Mouse (Mus musculus): ENCODE data around the gene Nav2.
A peak's percentile ranks its signal among the peaks of the same experiment; 100 is the strongest.

Gene Nav2

DNA sequence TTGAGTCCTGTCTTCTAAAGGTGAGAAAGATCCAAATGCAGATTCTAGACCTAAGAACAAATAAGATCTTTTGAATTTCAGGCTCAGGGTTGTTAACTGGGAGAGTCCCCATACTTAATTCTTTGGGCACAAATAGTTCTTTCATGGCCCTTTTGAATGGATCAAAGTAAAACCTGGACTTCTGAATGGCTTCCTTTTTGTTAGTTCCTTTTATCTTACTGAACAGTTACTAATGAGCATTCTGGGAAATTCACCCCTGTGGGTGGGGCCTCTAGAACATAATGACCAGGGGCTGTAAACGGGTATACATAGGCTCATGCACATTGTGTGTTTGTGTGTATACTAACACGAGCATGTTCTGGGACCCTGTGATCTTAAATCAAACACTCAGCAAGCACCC, 429.2 kb downstream of the Nav2 start:
- DNase-seq, result no peak

DNA sequence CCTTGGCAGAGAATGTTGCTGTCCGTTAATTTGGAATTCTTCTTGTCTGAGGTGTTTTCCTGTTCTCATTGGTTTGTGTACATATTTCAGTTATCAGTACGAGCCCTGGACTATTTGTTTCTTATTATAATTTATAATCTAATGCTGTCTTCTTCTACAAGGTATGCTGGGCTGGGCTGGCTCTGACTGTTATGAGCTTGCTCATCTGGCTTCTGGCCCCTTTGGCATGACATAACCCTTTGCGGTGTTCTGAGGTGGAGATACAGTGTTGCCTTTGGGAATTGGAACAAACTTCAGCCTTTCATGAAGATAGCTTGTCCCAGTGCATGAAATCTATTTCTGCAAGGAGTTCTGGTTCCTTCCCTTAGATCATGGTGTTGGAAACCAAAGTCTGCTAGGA, 431.4 kb downstream of the Nav2 start:
- DNase-seq, result no peak

DNA sequence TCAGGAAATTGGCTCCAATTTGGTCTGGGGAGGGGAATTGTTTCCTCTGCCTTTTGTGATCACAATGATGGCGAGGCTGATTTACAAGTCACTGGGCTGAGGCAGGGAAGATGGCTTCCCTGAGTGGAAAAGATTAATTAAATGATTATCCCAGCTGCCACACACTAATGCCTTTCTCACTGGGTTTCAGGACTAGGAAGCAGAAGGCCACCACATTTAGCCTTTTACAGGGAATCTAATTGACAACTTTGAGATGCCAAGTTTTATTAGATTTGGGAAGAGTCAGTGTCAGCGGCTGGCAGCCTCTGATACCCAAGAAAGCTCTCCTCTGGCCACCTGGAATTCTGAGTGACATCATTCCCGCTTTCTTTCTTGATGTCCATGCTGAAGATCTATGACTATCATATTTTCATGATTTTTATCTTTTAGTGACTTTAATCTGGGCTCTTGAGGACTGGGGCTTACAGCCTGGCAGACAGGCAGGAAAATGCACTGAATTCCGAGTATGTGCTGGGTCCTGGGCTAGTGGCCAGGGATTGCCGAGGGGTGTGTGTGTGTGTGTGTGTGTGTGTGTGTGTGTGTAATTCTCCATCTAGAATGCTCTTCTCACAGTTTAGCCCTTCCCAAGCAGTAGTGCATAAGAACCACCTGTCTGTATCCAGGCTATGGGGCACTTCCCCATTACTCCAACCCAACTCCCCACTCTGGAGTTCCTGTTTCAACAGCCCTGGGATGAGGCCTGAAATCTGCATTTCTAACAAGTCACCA, 432.8 kb downstream of the Nav2 start:
- DNase-seq, result peak in 1 of 2 experiments; percentile 10

DNA sequence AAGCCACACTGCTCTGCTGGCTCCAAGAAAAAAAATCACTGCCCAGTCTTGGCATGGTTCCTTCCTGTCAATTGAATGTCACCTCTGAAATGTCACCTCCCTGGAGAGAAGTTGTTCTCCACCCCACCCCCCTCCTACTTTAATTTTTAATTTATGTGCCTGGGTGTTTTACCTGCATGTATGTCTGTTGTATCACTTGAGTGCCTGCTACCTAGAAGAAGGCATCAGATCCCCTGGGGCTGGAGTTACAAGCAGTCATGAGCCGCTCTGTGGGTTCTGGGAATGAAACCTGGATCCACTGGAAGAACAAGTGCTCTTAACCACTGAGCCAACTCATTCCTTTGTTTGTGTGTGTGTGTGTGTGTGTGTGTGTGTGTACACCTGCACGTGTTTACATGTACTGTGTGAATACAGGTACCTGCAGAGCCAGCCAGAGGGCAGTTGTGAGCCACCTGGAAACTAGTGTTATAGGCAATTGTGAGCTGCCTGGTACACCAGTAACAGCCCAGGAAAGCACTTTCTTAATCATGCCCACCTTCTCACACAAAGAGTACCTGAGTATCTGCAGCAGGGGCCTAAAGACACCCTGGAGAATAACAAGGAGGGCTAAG, 433.5 kb downstream of the Nav2 start:
- peak in 1 of 2 experiments; percentile 9 for DNase-seq

DNA sequence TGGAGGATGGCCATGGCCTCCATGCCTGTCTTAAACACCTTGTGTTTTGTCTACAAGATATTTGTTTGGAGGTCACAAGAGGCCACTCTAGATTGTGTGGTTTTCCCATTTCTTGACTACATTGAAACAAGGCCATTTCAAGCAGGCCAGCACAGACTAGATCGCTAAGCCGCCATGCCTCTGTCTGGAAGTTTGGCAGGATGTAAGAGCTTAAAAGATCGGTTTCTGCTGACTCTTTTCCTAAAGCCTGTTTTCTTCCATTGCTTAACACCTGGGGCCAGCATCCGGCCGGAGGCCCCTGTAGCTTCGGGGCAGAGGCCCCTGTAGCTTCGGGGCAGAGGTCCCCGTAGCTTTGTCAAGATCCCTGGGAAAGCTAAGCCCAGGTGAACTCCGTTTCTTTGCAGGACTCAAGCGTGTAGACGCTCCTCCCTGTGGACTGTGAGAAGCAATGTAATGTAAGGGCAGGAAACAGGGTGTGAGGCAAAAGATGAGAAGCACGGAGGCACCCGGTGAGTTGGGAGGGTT, 434.1 kb downstream of the Nav2 start:
- DNase-seq, result no peak

DNA sequence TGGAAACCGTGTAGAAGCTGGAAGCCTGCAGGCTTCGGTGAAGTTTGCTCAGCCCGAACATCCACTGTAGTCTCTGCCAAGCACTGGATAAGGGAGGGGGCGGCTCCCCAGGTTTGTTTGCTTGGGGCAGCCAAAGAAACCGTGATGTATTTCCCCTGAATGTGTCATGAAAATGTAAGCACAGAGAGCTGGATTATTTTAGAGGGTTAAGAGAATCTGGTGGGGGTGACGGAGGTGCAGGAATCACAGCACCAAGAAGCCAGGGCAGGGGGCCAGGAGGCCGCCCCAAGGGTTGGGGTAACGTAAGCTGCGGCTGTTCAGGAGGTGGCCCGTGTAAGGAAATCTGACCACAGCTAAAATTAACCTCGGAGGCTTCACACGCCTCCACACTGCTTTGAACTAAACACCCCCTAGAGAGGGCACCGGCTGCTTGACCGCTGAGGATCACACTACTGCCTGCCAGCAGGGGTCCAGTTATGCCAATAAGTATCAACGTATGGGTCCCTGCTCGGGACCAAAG, 434.6 kb downstream of the Nav2 start:
- DNase-seq, result no peak

DNA sequence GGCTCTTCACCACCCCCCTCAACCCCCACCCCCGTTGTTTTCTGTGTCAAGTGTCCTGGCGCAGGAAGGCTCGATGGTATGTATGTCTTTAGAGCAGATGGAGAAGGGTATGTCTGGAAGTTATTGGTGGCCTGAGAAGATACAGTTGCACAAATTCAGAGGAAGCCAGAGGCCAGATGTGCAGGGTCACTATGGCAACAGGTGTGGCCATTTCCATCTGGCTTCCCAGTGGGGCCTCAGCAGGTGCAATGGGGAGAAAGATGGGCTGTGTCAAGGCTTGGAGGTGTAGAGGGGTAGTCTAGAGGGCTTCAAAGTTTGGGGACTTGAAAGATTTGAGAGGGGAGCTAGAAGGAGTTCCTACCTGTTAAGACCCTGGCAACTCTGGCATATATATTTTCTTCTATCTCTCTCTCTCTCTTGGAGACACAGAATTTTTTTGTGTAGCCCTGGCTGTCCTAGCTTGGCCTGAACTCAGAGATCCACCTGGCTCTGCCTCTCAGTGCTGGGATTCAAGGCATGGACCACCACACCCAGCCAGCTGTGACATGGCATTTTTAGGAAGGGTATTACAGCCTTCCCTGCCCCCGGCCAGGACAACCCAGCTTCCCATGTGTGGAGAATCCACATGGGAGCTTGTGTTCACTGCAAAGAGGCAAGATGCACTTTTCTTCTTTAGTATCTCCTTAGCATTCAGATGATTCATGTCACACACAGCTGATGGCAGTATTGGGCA, 435.4 kb downstream of the Nav2 start:
- no peak for DNase-seq

DNA sequence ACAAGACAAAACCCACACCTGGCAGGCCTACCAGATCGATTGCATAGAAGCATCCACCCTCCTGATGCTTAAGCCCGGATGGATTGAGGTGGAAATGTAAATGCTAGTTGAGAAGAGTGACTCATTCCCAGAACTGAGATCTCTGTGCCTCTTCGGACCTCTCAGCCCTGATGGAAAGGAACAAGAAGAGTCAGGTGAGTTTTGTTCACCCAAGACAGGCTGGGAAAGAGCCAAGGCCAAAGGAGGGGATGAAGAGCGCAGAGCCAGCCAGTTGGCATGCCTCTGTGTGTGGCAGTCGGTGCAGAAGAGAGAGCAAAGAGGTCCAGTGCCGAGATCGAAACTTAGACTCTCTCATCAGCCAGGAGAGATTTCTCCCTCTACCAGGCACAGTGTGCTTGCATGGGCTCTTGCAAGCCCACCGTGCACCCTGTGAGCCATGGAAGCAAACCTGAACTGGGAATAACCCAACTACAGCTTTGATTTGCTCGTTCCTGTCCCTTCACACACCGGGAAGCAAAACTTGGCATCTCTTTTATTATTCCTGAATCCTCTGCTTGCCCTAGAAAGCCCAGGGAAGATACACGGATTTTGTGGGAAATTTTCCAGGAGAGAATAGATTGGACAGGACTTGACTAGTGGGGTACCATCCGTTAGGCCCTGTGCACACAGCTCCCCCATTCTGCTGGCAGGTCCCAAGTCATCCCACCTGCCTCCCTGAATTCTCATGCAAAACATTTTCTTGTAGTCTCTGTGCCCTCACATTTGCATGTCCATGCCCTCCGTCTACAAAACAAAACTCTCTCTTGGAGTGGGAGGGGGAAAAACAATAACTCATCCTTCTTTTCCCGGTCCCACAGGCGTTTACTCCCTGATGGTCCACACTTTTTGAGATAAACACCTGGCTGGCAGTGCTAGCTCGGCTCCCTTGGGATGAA, 439.1 kb downstream of the Nav2 start:
- no peak for DNase-seq

DNA sequence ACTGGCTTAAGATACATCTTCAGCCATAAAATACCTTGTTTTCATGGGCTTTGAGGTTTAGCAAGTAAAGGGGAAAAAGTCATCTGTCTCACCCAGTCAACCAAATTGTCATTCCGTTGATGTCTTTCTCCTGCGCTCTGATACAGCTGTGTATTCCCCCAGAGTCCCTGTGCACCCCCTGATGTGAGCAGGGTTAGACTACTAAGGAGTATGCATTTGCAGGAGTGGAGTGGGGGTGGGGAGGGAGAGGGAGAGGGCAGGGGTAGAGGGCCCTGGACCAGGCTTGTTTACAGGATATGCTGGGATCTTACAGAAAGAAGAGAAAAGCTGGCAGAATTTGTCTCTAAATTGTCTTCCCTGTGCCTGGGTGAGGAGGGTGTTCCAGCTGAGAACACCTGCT, 440.1 kb downstream of the Nav2 start:
- DNase-seq, result no peak

DNA sequence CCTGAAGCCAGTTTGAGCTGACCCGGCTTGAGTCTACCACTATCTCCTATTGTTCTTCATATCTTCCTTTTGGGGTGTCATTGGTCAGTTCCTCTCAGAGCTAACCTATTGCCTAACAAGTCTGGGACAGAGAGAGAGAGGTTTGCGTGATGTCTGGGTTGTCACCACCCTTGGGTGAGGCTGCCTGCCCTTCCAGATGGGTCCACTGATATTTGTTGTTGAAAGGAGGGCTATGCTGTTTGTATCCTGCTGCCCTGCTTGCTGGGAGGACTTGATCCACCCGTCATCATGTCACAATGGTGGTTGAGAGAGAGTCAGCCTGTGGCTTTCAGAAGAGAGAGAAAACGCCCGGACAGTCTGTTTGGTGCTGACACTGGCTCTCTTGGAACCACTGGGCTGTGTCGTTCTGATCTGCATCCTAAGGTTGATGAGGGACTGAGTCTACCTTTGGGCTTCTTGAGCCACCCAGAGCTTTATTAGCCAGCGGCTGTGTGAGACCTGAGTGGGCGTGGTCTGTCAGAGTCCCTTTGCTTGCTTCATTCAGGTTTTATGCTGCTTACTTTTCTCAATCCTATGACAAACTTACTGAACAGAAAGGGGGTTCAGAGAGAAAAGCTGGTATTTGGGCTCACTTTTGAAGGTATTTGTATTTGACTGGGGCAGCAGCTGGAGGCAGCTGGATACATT, 441.9 kb downstream of the Nav2 start:
- DNase-seq, result no peak

DNA sequence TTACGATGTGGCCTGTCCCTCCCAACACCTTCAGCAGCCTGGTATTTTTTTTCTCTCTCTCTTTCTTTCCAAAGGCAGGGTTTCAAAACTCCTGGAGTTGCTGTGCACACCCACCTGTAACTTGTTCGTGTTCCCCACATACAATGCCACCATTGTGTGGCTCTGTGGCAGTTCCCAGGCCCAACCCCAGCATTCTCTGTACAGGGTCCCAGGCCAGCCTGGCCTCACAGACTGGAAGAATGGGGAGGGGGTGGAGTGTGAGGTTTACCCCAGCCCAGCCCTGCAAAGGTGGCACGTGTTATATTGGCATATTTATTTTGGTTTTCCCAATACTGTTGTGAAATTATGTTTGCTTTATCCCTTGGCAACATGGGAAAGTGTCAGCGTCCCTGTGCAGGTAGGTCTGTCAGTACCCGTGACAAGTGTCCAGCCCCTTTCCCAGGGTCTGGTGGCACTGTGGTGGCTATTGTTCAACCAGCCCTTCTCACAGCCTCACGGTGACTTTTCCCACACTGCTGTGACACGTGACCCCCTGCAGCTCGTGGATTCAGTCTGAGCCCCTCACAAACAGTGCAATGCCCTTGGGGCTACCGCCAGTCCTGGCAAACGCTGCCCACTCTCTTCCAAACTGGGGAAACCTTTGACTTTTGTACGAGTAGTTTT, 443.2 kb downstream of the Nav2 start:
- no peak for DNase-seq

DNA sequence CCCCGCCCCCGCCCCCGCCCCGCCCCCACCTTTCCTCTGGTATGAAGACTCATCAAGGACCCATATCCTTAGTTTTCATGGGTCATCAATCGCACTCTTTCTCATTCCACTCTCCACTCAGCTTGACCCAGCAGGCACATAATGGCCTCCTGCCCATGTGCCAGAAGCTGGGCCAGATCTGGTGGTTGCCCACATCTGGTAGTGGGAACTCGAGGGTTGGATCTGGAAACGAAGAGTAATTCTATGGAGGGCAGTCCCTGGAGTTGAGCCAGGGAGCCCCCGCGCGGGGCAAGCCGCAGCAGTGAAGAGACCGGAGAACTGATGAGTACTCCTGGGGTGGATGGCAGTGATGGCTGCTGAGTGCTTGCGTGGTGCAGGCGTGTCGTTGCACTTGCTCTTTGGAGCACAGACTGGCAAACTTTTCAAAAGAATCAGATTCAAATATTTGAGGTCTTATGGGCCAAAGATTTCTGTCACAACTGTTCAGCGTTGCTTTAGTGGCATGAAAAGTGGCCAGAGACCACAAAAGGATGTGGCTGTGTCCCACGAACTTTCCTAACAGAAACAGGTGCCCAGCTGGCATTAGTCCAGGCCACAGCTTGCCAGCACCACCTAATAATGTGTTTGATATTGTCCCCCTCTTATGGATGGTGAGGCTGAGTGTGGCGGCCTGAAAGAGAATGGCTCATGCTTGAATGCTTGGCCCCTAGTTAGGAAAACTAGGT, 449.1 kb downstream of the Nav2 start:
- DNase-seq, result no peak

DNA sequence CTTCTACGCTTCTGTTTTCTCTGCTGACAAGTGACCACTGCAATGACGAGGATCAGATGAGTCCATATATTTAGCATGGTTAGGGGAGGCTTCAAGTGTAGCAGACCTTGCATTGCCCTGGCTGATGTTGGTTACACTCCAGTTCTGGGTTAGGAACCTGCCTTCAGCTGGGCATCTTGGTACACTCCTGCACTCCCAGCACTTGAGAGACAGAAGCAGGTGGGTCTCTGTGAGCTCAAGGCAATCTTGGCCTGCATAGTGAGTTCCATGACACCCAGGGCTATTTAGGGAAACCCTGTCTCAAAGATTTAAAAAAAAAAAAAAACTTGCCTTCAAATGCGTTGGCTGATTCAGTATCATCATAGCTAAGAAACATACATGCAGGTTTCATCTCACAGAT, 450.6 kb downstream of the Nav2 start:
- DNase-seq, result no peak

DNA sequence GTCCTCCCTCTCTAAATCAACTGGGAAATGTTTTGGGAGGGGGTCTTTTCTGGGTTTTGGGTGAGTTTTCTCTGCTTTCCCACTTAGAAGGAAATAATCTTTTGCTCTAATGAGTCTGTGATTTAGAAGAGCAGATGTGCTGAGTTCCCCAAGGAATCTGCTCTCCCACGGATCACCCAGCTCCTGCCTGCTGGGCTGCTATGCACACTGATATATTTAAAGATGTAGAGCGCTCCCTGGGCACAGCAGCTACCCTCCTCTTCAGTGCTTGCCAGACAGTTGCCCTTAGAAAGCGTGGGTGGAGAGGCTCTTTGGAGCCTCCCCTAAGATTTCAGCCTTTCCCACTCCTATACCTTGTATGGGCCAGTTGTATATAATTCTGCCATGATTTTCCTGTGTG, 452.1 kb downstream of the Nav2 start:
- DNase-seq, result no peak

DNA sequence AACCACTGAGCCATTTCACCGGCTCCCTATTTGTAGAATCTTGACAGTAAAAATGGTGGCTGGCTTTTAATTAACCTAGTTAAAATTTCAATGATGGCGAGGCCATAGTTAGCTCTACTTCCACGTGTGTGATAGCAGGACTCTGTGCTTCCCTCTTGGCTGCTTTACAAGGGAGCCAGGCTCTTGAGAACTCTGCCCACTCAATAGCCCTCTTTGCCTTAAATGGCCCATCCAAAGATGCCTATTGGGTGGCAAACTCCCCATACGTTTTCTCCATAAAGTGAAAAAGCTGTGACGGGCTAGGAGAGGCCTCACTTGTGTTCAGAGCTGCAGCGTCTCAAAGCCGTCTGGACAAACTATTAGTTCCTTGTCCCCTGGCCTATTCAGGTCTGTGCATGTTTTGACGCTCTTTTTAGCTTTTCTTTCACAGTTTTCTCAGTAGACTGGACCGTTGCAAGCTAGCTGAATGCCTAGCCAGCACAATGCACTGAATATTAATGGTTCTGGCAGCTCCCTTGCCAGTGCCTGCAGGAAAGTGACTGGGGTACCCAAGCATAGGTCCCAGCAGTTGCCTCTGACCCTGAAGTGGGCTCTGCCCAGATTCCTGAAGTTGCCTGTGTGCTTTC, 453.1 kb downstream of the Nav2 start:
- DNase-seq, result no peak

DNA sequence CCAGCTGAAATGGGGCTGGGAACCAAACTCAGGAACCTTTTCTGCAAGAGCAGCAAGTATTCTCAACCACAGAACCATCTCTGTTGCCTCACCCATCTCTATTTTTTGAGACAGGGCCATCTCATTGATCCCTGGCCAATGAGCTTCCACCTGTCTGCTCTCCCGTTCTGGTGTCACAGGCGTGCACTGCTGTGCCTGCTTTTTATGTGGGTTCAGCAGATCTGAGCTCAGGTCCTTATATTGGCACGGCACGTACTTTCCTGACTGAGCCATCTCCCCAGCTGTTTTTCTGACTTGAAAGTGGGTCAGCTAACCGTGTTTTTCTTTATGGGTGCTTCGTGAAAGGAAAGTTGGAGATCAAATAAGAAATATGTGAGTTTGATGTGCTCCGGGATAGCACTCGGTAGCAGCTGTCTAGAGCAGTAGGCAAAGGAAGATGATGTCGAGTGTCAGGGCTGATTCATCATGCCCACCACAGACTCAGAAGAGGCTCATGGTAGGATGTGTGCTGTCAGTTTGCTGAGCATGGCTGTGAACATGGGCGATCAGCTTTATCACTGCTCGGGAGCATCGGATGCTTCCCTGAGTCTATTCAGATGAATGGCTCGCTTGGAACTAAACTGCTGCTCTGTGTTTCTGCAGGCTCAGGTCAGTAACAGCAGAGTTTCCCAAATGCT, 456.1 kb downstream of the Nav2 start:
- no peak for DNase-seq

DNA sequence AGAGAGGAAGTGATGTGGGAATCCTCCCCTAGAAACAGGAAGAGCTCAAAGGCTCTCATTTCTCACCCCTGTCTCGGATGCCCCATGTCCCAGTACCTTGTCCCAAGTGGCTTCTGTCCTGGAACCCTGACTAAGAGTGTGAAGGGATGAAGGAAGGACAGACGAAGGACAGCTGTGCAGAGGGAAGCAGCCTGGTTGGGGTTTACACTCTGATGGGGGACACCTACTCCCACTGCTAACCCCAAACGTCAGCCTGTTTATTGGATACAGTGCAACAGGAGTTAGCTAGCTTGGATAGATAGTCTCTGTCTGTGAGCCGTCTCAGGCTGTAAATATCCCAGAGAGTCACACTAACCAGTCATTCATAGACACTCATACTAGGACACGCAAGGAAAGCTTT, 460.1 kb downstream of the Nav2 start:
- no peak for DNase-seq

DNA sequence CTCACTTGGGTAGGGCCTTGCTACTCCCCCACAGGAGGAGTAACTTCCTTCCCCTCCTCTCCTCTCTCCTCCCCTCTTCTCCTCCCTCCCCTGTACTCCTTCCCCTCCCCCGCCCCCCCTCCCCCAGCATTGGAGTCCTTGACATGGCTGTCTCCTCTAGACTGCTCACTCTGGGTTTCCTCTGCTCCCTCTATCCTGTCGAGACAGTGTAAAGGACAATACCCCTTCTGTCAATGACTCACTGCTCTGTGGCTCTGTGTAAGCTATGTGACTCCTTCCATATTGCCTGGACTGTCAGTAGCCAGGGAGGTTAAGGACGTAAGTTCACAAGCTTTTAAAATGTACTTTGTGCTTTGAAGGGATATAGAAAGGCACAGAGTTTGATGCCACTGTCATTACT, 460.5 kb downstream of the Nav2 start:
- no peak for DNase-seq

DNA sequence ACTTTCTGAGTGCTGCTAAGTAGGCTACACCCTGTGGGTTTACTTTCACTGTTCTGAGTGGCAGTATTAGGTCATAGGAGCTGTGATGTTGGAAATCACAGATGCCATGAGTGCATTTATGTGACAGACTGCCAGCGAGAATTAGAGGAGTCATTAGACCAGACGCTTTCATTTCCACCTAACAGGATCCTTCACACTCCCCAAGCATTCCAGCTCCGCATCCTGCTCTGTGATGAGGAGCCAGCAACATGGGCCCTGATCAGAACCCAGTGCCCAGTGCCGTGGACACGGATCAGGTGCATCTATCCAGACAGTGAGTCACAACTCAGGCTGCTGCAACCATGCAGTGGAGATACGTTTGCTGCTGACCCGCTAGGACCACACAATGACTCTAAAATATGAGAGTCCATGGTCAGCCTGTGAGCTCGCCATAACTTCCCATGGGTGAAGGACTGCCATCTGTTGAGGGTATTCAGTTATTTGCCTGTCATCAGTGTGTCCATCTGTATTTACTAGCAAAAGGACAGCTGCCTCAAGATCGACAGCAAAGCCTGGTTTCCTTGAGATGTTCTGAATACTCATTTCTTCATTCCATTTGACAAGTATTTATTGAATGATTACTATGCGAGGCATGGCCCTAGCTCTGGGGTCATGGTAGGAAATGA, 461.4 kb downstream of the Nav2 start:
- no peak for DNase-seq

Measured in kidney, postnatal 36 days (tissue).